Mouse (Mus musculus): ENCODE data around the gene Hes6.

DNA sequence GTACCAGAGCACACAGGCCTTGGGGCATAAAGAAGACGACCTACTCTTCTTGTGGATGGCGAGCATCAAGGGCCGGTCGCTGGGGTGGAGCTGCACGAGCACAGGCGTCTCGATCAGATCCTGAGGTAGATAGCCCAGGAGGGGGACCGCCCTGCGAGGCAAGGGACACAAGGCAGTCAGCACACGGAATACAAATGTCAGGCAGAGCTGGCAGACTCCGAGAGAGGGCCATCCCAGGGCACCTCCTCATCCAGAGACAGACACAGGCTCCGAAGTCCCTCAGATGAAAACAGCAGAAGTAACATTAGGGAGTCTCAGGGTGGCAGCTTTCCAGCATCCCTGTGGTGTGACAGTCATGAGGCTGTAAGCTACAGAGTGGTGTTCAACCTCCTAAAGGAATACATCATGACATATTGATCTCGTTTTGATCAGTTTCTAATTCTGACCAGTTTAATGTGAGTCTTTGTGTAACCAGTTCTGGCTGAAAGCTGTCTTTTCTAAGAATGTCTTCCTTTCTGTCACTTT, 21.8 kb upstream of the Hes6 start:
- no peak for TF ChIP-seq CTCF (IDR thresholded peaks at IDR 0.05; ENCODE audit: borderline replicate concordance, extremely low read depth, insufficient read depth, insufficient read length)
- no peak for TF ChIP-seq POLR2A (IDR thresholded peaks at IDR 0.05; ENCODE audit: borderline replicate concordance, extremely low read depth, insufficient read depth, insufficient read length, poor library complexity, severe bottlenecking)

All from brain, embryonic 14.5 days (tissue).